In genomic region chr11:4462868-4463267, GRCm38 (mm10) we compare ENCODE assay signal across 22 mouse cellular contexts. TPM values are rescaled to one million over a fixed set of nuclear protein-coding genes. Genes with fewer than 3 reads are reported as not detected.
DNase-seq lines count a peak whose midpoint lies in the region; ATAC-seq and TF ChIP-seq lines count a peak whose summit lies in the region.
"Had no signal": no experiment of that assay in that cellular context is flagged by ENCODE, and none has a peak within 500 bp of the region (broad histone marks: within the 10 kb centered on the region; RNA-seq: fewer than 3 reads in every experiment).

No protein-coding gene starts in this region.

- DNase-seq in CD4-positive helper T cell, adult 2 months (ENCODE audit: low read depth, low spot score): peak; percentile 43
- DNase-seq in ES-E14 (ENCODE audit: low read depth, low spot score): peak; percentile 44
- DNase-seq in urinary bladder, adult 18-20 months (ENCODE audit: low spot score in 2 of 2): no peak
- no peak for DNase-seq in kidney, postnatal 25 days
- no peak for DNase-seq in lung, postnatal 25 days (ENCODE audit: low spot score)
- DNase-seq: adrenal gland, postnatal 14 days; cerebellum, adult 11-12 months; cerebellum, adult 9-10 months; cerebellum, postnatal 25 days; gastrocnemius, postnatal 14 days; kidney, adult 11 months had no signal

- H3K9me3 ChIP-seq in ES-E14 (ENCODE audit: control insufficient read depth, insufficient read depth, low read depth, low read length): no peaks in the 10 kb centered on the region
- H3K9me3 ChIP-seq: embryonic facial prominence, embryonic 13.5 days; forebrain, embryonic 12.5 days; heart, embryonic 12.5 days; hindbrain, embryonic 12.5 days had no signal

- no peak overlapping the region for H3K9ac ChIP-seq in ES-E14 (ENCODE audit: insufficient read depth, low read depth, low read length, poor library complexity, severe bottlenecking)
- H3K9ac ChIP-seq: embryonic facial prominence, embryonic 13.5 days; forebrain, embryonic 12.5 days; heart, embryonic 12.5 days; hindbrain, embryonic 12.5 days had no signal

- no peaks in the 10 kb centered on the region for H3K36me3 ChIP-seq in ES-E14 (ENCODE audit: control insufficient read depth, insufficient read depth, low read length, poor library complexity, severe bottlenecking)
- H3K36me3 ChIP-seq: embryonic facial prominence, embryonic 13.5 days; forebrain, embryonic 12.5 days; heart, embryonic 12.5 days; hindbrain, embryonic 12.5 days had no signal

- no peak overlapping the region; the same call in 1 of the 2 replicates for H3K27ac ChIP-seq in ES-E14 (ENCODE audit: insufficient read depth, low read depth, low read length, poor library complexity, severe bottlenecking)
- H3K27ac ChIP-seq: embryonic facial prominence, embryonic 13.5 days; forebrain, embryonic 12.5 days; hindbrain, embryonic 12.5 days had no signal

- in situ Hi-C loops in ES-E14 (cut with MboI; ENCODE audit: low sequenced_read_pairs in 2 of 2, unreplicated experiment in 2 of 2): no loop called here

- ATAC-seq in CD4-positive, CD25-positive, alpha-beta regulatory T cell, adult 4 months: peak; percentile 43
- peak; percentile 46 for ATAC-seq in activated CD4-positive, CD25-positive, alpha-beta regulatory T cell, adult 4 months
- ATAC-seq: forebrain, embryonic 16.5 days; hindbrain, embryonic 16.5 days; Patski had no signal

- no peak overlapping the region for H3K4me3 ChIP-seq in ES-E14 (ENCODE audit: insufficient read depth in 1 of 2, low read depth in 1 of 2, low read length in 2 of 2, poor library complexity in 1 of 2, severe bottlenecking in 1 of 2)
- H3K4me3 ChIP-seq: embryonic facial prominence, embryonic 13.5 days; forebrain, embryonic 12.5 days; heart, embryonic 12.5 days; hindbrain, embryonic 12.5 days had no signal

- H3K4me1 ChIP-seq in ES-E14 (ENCODE audit: control insufficient read depth in 2 of 2, insufficient read depth in 2 of 2, low read length in 2 of 2, poor library complexity in 1 of 2): peaks cover 15 to 43% of the 10 kb centered on the region in 2 experiments
- H3K4me1 ChIP-seq: forebrain, embryonic 12.5 days; heart, embryonic 12.5 days had no signal

TF ChIP-seq in ES-E14, 5 proteins besides CTCF, POLR2A, EP300 and RAD21:
- TF ChIP-seq ZC3H11A (IDR thresholded peaks at IDR 0.05; ENCODE audit: borderline replicate concordance, low read depth, low read length) (no peak), ZNF384 (IDR thresholded peaks at IDR 0.05; ENCODE audit: low read depth, low read length) (no peak)

RNA-seq across cellular contexts. Expression of gene Hormad2, which starts 22.0 kb away (rescaled TPM):
- under 1 TPM; 0.42 to 0.98 TPM for polyA plus RNA-seq in CD4-positive, CD25-positive, alpha-beta regulatory T cell, adult 4 months (2017; shearing (Covaris generic))
- 11.6 and 12.3 TPM in 2 replicates for total RNA-seq in ES-E14 (2012; rRNA removed)
- polyA plus RNA-seq in activated CD4-positive, CD25-positive, alpha-beta regulatory T cell, adult 4 months (2017; shearing (Covaris generic)): 1 to 10 TPM in 1 of 2 experiments, under 1 TPM in 1; 0.46 to 1.0 TPM
- total RNA-seq: gastrocnemius, postnatal 14 days; heart, adult 8-10 months; heart, postnatal 25 days had no signal
- polyA plus RNA-seq: embryonic facial prominence, embryonic 13.5 days; forebrain, embryonic 12.5 days; Patski had no signal

Comparison
In these comparisons a context has a peak if more than half of its experiments do, and no peak if none do; other contexts are left out.
1. DNase-seq: peak in CD4-positive helper T cell, adult 2 months (single experiment) and ES-E14 (single experiment); none in urinary bladder, adult 18-20 months (0 of 2), kidney, postnatal 25 days (0 of 2) and lung, postnatal 25 days (single experiment).